Mouse (Mus musculus) adrenal gland, postnatal 4 days (tissue): ENCODE measurements around the gene Ints6. TPM values are rescaled to one million over a fixed set of nuclear protein-coding genes. Genes with fewer than 3 reads are reported as not detected.

Source experiments
- DNase-seq, 2 experiments: peaks; one replicate each; pipeline ENCODE4 v3.0.0; 2021 to 2022; ENCODE audit warnings: low spot score in 2 of 2, mixed read lengths in 2 of 2
- long read RNA-seq, 2 experiments: library from polyadenylated mRNA; stranded (forward); transcript quantifications; one replicate each; pipeline ENCODE4 v2.0.0; 2021
- total RNA-seq, 2 experiments: library from RNA; stranded (reverse); gene quantifications; 2 replicates each; pipeline ENCODE4 v1.2.3; 2021

The Ints6 gene
- total RNA-seq: 10 to 100 TPM; 52.4 to 56.5 TPM
- long read RNA-seq, experiment 1, full-length matches to known transcripts: 1 of 23 reads
- long read RNA-seq, experiment 1, partial matches to known transcripts: 2 of 23 reads
- long read RNA-seq, experiment 1, other reads (novel, unspliced or antisense): 20 of 23 reads
- long read RNA-seq, experiment 2, partial matches to known transcripts: 9 of 58 reads
- long read RNA-seq, experiment 2, other reads (novel, unspliced or antisense): 46 of 58 reads

- DNase-seq: peak; percentile 91 to 96
Measured at GRCm38 (mm10) chr14:62761036-62761881, at the start of gene Ints6. TSS of gene Ints6 (minus strand) at chr14:62761169.

- DNase-seq: no peak
Measured at GRCm38 (mm10) chr14:62808661-62809523, 47.9 kb upstream of the Ints6 start.

- peak in 1 of 2 experiments; percentile 12 for DNase-seq
Measured at GRCm38 (mm10) chr14:62806921-62807320, 46.0 kb upstream of the Ints6 start.

GRCm38 (mm10) chr14:62803204-62803603 is 42.2 kb upstream of the Ints6 start:
- DNase-seq: no peak

GRCm38 (mm10) chr14:62800791-62801190 is 39.8 kb upstream of the Ints6 start:
- no peak for DNase-seq

GRCm38 (mm10) chr14:62798608-62799101 is 37.7 kb upstream of the Ints6 start:
- no peak for DNase-seq

- no peak for DNase-seq
Measured at GRCm38 (mm10) chr14:62795719-62796118, 34.8 kb upstream of the Ints6 start.

- no peak for DNase-seq
Measured at GRCm38 (mm10) chr14:62789282-62789681, 28.3 kb upstream of the Ints6 start.

- no peak for DNase-seq
Measured at GRCm38 (mm10) chr14:62782981-62783380, 22.0 kb upstream of the Ints6 start.

GRCm38 (mm10) chr14:62780520-62781316 is 19.7 kb upstream of the Ints6 start:
- no peak for DNase-seq

GRCm38 (mm10) chr14:62778095-62778494 is 17.1 kb upstream of the Ints6 start:
- no peak for DNase-seq

- DNase-seq: no peak
Measured at GRCm38 (mm10) chr14:62775034-62775433, 14.1 kb upstream of the Ints6 start.

- no peak for DNase-seq
Measured at GRCm38 (mm10) chr14:62774246-62774645, 13.3 kb upstream of the Ints6 start.

- no peak for DNase-seq
Measured at GRCm38 (mm10) chr14:62773766-62774165, 12.8 kb upstream of the Ints6 start.

GRCm38 (mm10) chr14:62765398-62765797 is 4.4 kb upstream of the Ints6 start:
- no peak for DNase-seq

- no peak for DNase-seq
Measured at GRCm38 (mm10) chr14:62764371-62764770, 3.4 kb upstream of the Ints6 start.

GRCm38 (mm10) chr14:62761943-62762342 is 974 bp upstream of the Ints6 start:
- DNase-seq: no peak

GRCm38 (mm10) chr14:62760321-62761035 is 491 bp downstream of the Ints6 start:
- peak; percentile 52 to 55 for DNase-seq

- DNase-seq: peak; percentile 53 to 70
Measured at GRCm38 (mm10) chr14:62759771-62760320, 1.1 kb downstream of the Ints6 start.
